Mouse (Mus musculus): Measurements from ENCODE around the gene Iqgap2.

DNA sequence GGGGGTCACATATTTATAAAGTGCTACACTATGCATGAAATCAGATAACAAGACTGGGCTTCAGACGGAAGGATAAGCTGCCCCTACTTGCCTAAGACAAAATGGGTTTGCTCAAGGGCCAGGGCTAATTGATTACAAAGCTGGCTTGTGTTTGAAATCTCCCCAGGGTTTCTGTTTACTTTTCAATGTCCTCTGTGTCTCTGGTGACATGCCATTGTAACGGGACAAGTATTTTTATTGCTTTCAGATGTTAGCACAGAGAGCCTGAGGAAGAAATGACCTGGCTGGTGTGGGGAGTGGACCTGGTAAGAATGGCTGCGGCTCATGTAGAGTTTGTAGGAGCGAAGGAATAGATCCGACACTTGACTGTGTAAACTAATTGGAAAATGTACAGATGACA, 41.3 kb downstream of the Iqgap2 start:
- TF ChIP-seq POLR2A (IDR thresholded peaks at IDR 0.05; ENCODE audit: low read depth, low read length): no peak
- no peak for TF ChIP-seq CTCF (IDR thresholded peaks at IDR 0.05; ENCODE audit: extremely low read depth, insufficient read length, insufficient replicate concordance, low read depth, low read length)
